Mouse (Mus musculus) Patski (cell line): Measurements from ENCODE around the gene Btbd35f11. TPM values are rescaled to one million over a fixed set of nuclear protein-coding genes. Genes with fewer than 3 reads are reported as not detected.
"Not testable (repeated sequence)": the region's sequence is repeated elsewhere in the genome, so short reads cannot be mapped to it uniquely, and the experiment has no call there.

ENCODE experiments used
- ATAC-seq: fragments of 100-300 bp; one replicate; pipeline ENCODE4 v1.8.0; 2021
- CTCF ChIA-PET: fragments of 350-600 bp; sonication (Branson Sonifier 250); formaldehyde crosslinking; loops from one replicate; lab custom pipeline; 2022; ENCODE audit warnings: inconsistent platforms; lab: Charles Lee
- POLR2A ChIA-PET: fragments of 350-600 bp; sonication (Branson Sonifier 250); formaldehyde crosslinking; loops from one replicate; lab custom pipeline; 2022; ENCODE audit warnings: antibody characterized with exemption, inconsistent platforms; lab: Charles Lee
- DNase-seq: peaks from one replicate; pipeline ENCODE4 v3.0.0-alpha.2; 2011; ENCODE audit warnings: low read depth, low spot score
- H3K27me3 ChIP-seq: fragments of 371-371 bp; one replicate; pipeline ENCODE4 v1.5.1; 2021
- in situ Hi-C: fragments of 300-500 bp; cut with MboI; formaldehyde crosslinking; loops from 3 replicates; pipeline ENCODE4 v1.11.1; 2018; ENCODE audit warnings: low pct_unique_long_range_greater_than_20kb, mixed read lengths
- polyA plus RNA-seq: library from polyadenylated mRNA; unstranded; gene quantifications from one replicate; pipeline ENCODE4 v1.2.3, GENCODE M21; 2021

Gene Btbd35f11
- polyA plus RNA-seq: not detected

- DNase-seq, in situ Hi-C loops, ATAC-seq, POLR2A ChIA-PET, H3K27me3 ChIP-seq, CTCF ChIA-PET: not testable (repeated sequence)
Measured at GRCm38 (mm10) chrX:3443590-3443989, at the start of gene Btbd35f11. TSS of gene Btbd35f11 (minus strand) at chrX:3443690.

- ATAC-seq, H3K27me3 ChIP-seq, in situ Hi-C loops, CTCF ChIA-PET, DNase-seq, POLR2A ChIA-PET: not testable (repeated sequence)
Measured at GRCm38 (mm10) chrX:3409946-3410345, 33.5 kb downstream of the Btbd35f11 start.

Other genes starting within 250 kb of the Btbd35f11 start
- gene Btbd35f24, start 247.9 kb downstream of the Btbd35f11 start, polyA plus RNA-seq: not detected